Mouse (Mus musculus): ENCODE measurements around the gene Zfp729b. TPM values are rescaled to one million over a fixed set of nuclear protein-coding genes. Genes with fewer than 3 reads are reported as not detected.

Gene Zfp729b
- polyA plus RNA-seq (2015; fragmentation: Nextera tagmentation; extraction: Ambion mirVana): 4.3 and 4.7 TPM in 2 replicates

DNA sequence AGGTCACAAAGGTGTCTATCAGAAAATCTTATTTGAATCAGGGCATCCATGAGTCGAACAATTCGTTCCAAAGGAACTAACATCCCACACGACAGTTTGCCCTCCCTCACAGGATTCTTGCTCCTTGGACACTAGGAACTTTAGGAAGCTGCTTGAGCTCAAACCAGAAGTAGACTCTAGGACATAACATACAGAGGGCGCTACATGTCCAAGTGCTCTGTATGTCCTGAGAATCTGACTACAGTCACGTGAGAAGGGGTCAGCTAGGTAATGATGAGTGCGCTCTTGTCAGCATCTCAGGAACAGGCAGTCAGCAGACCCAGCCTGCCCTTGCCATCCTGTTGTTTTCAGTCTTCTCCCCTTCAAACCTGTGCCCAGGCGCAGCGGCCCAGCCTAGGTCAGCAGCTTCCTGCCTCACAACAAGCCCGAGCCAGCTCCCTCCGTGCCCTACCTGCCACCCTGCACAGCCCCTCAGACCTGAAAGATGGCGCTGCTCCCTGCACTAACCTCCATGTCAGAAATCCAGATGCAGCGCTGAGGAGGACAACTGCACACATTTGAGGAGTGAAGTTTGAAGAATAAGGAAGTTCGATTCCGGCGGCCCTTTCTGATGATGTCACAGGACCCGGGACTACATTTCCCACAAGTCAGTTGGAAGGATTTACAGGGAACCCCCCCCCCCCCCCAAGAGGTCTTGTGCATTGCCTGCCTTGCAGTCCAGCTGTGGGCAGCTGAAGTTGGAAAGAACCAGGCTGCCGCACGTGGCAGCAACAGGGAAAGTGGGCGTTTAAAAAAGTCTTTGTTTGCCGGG lies at the start of gene Zfp729b:
Gene Zfp729b (minus strand): TSS at position 642 of the 811 bp plus-strand sequence.
- ATAC-seq (ENCODE audit: low FRiP score, low TSS enrichment): peak; percentile 97
- H3K27ac ChIP-seq (ENCODE audit: low read length): peak within 1 kb of the TSS; percentile 84
- no peaks in the 10 kb centered on the region for H3K36me3 ChIP-seq (ENCODE audit: insufficient read depth, low read length)
- peaks cover 5% of the 10 kb centered on the region for H3K4me1 ChIP-seq (ENCODE audit: insufficient read depth, low read length)
- WGBS: 2% methylated on average over 20 of the region's 20 CpGs
- H3K9ac ChIP-seq (replicated peaks; ENCODE audit: low read length): peak within 1 kb of the TSS; percentile 81
- peak within 1 kb of the TSS; percentile 59 for H3K4me2 ChIP-seq (replicated peaks; ENCODE audit: low read depth, low read length)
- peak within 1 kb of the TSS; percentile 83 for H3K4me3 ChIP-seq (ENCODE audit: low read length)
- no peaks in the 10 kb centered on the region for H3K27me3 ChIP-seq (ENCODE audit: insufficient read depth, low read length)
- H3K9me3 ChIP-seq (ENCODE audit: low read length): no peaks in the 10 kb centered on the region

DNA sequence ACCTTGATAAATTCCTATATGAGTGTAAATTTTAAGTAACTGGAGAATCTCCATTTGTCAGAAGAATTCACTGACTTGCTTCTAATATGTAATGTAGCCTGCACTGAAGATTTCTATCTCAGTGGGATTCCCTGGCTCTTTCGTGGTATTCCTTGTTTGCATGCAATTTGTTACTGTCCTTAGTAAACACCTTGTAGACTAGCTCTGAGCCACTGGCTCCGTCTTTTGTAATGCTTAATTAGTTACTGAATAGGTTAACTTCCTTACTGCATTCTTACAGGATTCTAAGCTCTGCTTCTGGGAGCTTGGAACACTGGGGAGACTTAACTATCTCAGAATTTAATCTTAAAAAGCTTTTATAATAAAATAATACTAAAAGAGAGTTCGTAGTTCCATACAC lies 43.0 kb upstream of the Zfp729b start:
- Histone ChIP-seq H3K36me3 (ENCODE audit: insufficient read depth, low read length) (no peaks in the 10 kb centered on the region), H3K4me1 (ENCODE audit: insufficient read depth, low read length) (no peaks in the 10 kb centered on the region), H3K9me3 (ENCODE audit: low read length) (no peaks in the 10 kb centered on the region), H3K9ac (replicated peaks; ENCODE audit: low read length) (no peak overlapping the region), H3K27me3 (ENCODE audit: insufficient read depth, low read length) (no peaks in the 10 kb centered on the region), H3K4me2 (replicated peaks; ENCODE audit: low read depth, low read length) (no peak overlapping the region), H3K27ac (ENCODE audit: low read length) (no peak overlapping the region), H3K4me3 (ENCODE audit: low read length) (no peak overlapping the region)
- no peak for ATAC-seq (ENCODE audit: low FRiP score, low TSS enrichment)
- 42% methylated on average over 3 of the region's 3 CpGs for WGBS

DNA sequence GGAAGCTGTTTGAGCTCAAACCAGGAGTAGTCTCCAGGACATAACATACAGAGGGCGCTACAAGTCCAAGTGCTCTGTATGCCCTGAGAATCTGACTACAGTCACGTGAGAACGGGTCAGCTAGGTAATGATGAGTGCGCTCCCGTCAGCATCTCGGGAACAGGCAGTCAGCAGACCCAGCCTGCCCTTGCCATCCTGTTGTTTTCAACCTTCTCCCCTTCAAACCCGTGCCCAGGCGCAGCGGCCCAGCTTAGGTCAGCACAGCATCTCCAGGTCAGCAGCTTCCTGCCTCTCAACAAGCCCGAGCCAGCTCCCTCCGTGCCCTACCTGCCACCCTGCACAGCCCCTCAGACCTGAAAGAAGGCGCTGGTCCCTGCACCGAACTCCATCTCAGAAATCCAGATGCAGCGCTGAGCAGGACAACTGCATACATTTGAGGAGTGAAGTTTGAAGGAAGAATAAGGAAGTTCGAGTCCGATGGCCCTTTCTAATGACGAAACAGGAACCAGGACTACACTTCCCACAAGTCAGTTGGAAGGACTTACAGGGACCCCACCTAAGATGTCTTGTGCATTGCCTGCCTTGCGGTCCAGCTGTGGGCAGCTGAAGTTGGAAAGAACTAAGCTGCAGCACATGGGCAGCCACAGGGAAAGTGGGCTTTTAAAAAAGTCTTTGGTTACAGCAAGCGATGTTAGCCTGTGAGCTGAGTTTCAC lies 27.9 kb upstream of the Zfp729b start, which contains the start of the genes Gm49345 and Zfp729a:
Gene Gm49345 (minus strand): TSS at position 476 of the 714 bp plus-strand sequence.
Gene Zfp729a (minus strand): TSS at position 498 of the 714 bp plus-strand sequence.
- under 1% methylated on average over 19 of the region's 19 CpGs for WGBS
- Histone ChIP-seq H3K27ac (ENCODE audit: low read length) (peak within 1 kb of the TSS; percentile 75), H3K27me3 (ENCODE audit: insufficient read depth, low read length) (no peaks in the 10 kb centered on the region), H3K4me1 (ENCODE audit: insufficient read depth, low read length) (peaks cover 4% of the 10 kb centered on the region), H3K9me3 (ENCODE audit: low read length) (no peaks in the 10 kb centered on the region), H3K36me3 (ENCODE audit: insufficient read depth, low read length) (no peaks in the 10 kb centered on the region), H3K9ac (replicated peaks; ENCODE audit: low read length) (peak within 1 kb of the TSS; percentile 88), H3K4me3 (ENCODE audit: low read length) (peak within 1 kb of the TSS; percentile 95), H3K4me2 (replicated peaks; ENCODE audit: low read depth, low read length) (peak within 1 kb of the TSS; percentile 51)
- ATAC-seq (ENCODE audit: low FRiP score, low TSS enrichment): peak; percentile 99

DNA sequence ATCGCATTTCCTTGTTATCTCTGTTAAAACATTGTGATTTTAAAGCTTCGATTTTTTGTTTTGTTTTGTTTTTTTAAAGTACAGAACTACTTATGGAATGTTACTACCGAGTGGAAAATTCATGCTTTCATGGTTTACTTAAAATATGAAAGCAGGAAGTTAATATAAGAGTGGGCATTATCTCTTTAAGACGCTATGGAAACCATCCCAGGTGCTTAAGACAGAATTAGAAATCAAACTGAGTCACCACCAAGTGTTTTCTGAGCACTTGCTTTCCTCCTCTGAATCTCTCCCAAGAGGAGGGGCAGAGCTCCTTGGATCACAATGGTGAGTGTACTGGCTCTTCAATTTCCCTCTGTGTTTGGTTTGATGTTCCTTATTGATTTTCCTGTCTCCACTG lies 601 bp upstream of the Zfp729b start:
- no peak overlapping the region for H3K9ac ChIP-seq (replicated peaks; ENCODE audit: low read length)
- H3K4me3 ChIP-seq (ENCODE audit: low read length): no peak overlapping the region
- no peak overlapping the region for H3K27ac ChIP-seq (ENCODE audit: low read length)
- H3K9me3 ChIP-seq (ENCODE audit: low read length): no peaks in the 10 kb centered on the region
- no peaks in the 10 kb centered on the region for H3K36me3 ChIP-seq (ENCODE audit: insufficient read depth, low read length)
- no peak for ATAC-seq (ENCODE audit: low FRiP score, low TSS enrichment)
- H3K4me2 ChIP-seq (replicated peaks; ENCODE audit: low read depth, low read length): peak overlapping the region; percentile 59; the same call in 1 of the 2 replicates
- peaks cover 5% of the 10 kb centered on the region for H3K4me1 ChIP-seq (ENCODE audit: insufficient read depth, low read length)
- H3K27me3 ChIP-seq (ENCODE audit: insufficient read depth, low read length): no peaks in the 10 kb centered on the region
- WGBS: 87% methylated on average over 4 of the region's 4 CpGs

DNA sequence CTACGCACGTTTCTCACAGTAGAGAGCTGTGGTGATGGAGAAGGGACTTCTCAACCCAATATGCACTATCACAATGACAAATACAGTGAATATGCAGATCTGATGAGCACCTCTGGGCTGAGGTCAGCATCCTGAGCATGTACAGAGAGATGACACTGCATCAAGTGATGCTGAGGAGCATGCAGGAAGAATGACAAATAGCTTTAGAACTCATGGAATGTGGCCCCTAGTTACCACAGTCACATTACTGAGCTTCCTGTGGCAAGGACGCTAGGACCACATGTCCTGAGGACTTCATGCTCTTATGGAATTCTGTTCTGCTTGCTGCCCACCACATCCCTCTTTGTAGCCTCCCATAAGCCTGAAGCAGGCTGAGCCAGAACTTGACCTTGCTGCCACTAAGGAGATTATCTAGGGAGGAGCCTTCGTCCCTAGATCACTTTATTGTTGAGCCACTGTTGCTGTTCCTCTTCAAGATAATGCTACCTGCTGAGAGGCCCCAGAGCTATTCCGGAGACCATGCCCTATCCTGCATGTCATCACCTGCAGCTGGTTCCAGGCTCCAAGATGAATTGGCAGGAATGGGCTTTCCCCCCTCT lies 36.8 kb downstream of the Zfp729b start:
- ATAC-seq (ENCODE audit: low FRiP score, low TSS enrichment): no peak
- no peaks in the 10 kb centered on the region for H3K36me3 ChIP-seq (ENCODE audit: insufficient read depth, low read length)
- H3K9ac ChIP-seq (replicated peaks; ENCODE audit: low read length): no peak overlapping the region
- H3K27me3 ChIP-seq (ENCODE audit: insufficient read depth, low read length): no peaks in the 10 kb centered on the region
- H3K4me1 ChIP-seq (ENCODE audit: insufficient read depth, low read length): no peaks in the 10 kb centered on the region
- H3K4me2 ChIP-seq (replicated peaks; ENCODE audit: low read depth, low read length): no peak overlapping the region
- H3K9me3 ChIP-seq (ENCODE audit: low read length): no peaks in the 10 kb centered on the region
- 76% methylated on average over 5 of the region's 5 CpGs for WGBS
- H3K4me3 ChIP-seq (ENCODE audit: low read length): no peak overlapping the region
- H3K27ac ChIP-seq (ENCODE audit: low read length): no peak overlapping the region

DNA sequence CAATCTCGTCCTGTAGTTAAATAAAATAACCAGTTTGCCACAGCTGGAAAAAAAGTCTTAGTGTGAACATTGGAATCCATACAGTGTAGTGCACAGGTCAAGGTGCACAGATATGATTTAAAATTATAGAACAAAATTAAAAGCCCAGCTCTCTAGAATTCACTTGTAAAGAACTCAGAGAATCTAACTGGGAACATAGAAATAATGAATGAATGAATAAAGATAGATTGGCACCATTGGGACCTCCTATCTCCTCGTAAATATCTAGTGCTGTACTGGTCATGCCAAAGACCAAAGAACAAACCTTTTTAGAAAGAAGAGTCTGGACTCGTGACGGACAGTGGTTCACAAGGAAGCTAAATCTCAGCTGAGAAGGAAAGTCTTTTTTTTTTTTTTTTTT lies 55.8 kb downstream of the Zfp729b start, which contains the start of gene Zfp748:
Gene Zfp748 (minus strand): TSS at position 101 of the 400 bp plus-strand sequence.
- Histone ChIP-seq H3K9ac (replicated peaks; ENCODE audit: low read length) (peak within 1 kb of the TSS; percentile 94), H3K36me3 (ENCODE audit: insufficient read depth, low read length) (no peaks in the 10 kb centered on the region), H3K9me3 (ENCODE audit: low read length) (no peaks in the 10 kb centered on the region), H3K4me1 (ENCODE audit: insufficient read depth, low read length) (peaks cover 15% of the 10 kb centered on the region), H3K27ac (ENCODE audit: low read length) (peak within 1 kb of the TSS; percentile 95), H3K27me3 (ENCODE audit: insufficient read depth, low read length) (no peaks in the 10 kb centered on the region), H3K4me2 (replicated peaks; ENCODE audit: low read depth, low read length) (peak within 1 kb of the TSS; percentile 72), H3K4me3 (ENCODE audit: low read length) (peak within 1 kb of the TSS; percentile 91)
- 80% methylated on average over 4 of the region's 4 CpGs for WGBS
- no peak for ATAC-seq (ENCODE audit: low FRiP score, low TSS enrichment)

DNA sequence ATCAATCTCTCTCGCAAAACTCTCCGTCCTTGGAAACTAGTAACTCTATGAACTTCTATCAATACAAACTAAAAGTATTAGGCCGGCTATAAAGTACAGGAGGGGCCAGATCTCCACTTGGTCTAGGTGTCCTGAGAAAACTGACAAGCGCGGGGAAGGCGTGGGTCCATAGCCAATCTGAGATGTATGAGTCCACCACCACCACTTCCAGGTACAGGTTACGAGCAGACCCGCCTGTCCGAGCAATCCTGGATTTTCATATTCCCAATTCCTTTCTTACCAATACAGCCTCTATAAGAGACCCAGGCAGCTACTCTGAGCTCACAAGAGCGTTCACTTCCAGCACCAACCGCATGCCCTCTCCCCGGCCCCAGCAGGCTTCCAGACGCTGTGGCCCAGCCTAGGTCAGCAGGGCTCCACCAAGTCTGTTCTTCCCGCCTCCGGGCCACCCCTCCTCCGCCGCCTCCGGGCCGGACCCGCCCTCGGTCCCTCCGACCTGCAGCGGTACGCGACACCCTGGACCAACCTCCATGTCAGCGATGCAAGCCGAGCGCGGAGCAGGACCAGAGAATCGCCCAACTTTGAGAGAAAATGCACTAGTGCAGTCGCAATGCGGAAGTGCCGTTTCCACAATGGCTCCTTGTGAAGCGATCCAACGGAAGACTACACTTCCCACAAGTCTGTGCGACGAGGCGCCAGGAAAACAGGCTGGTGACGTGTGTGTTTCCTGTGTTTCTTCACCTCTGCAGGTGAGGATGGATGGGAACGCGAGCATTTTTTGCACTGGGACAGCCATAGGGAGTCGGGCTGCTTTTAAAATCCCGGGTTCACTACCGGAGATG lies 56.8 kb downstream of the Zfp729b start:
- Histone ChIP-seq H3K9me3 (ENCODE audit: low read length) (no peaks in the 10 kb centered on the region), H3K4me1 (ENCODE audit: insufficient read depth, low read length) (peaks cover 15% of the 10 kb centered on the region), H3K36me3 (ENCODE audit: insufficient read depth, low read length) (no peaks in the 10 kb centered on the region), H3K9ac (replicated peaks; ENCODE audit: low read length) (peak overlapping the region; percentile 94), H3K27me3 (ENCODE audit: insufficient read depth, low read length) (no peaks in the 10 kb centered on the region), H3K4me2 (replicated peaks; ENCODE audit: low read depth, low read length) (peak overlapping the region; percentile 72), H3K4me3 (ENCODE audit: low read length) (peak overlapping the region; percentile 91), H3K27ac (ENCODE audit: low read length) (peak overlapping the region; percentile 95)
- WGBS: under 1% methylated on average over 44 of the region's 44 CpGs
- ATAC-seq (ENCODE audit: low FRiP score, low TSS enrichment): peak; percentile 98

DNA sequence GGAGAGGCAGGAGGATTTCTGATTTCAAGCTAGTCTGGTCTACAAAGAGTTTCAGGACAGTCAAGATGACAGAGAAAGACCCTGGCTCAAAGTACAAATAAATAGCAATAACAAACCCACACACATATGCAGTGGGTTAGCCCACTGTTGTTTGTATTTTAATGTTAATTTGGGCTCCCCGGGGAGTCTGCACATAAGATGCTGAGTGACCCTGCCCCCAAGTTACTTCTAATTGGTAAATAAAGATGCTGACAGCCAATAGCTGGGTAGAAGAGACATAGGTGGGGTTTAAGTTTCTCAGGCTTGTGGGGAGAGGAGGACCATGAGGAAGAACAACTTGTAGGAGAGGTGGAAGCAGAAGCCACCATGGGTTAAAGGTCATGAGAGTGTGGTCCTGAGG lies 63.6 kb downstream of the Zfp729b start:
- H3K4me2 ChIP-seq (replicated peaks; ENCODE audit: low read depth, low read length): no peak overlapping the region
- H3K4me3 ChIP-seq (ENCODE audit: low read length): no peak overlapping the region
- peaks cover 7% of the 10 kb centered on the region for H3K9me3 ChIP-seq (ENCODE audit: low read length)
- H3K27me3 ChIP-seq (ENCODE audit: insufficient read depth, low read length): no peaks in the 10 kb centered on the region
- H3K27ac ChIP-seq (ENCODE audit: low read length): no peak overlapping the region
- H3K36me3 ChIP-seq (ENCODE audit: insufficient read depth, low read length): peaks cover 40% of the 10 kb centered on the region
- no peak overlapping the region for H3K9ac ChIP-seq (replicated peaks; ENCODE audit: low read length)
- no peak for ATAC-seq (ENCODE audit: low FRiP score, low TSS enrichment)
- 78% methylated on average over 1 of the region's 1 CpGs for WGBS
- H3K4me1 ChIP-seq (ENCODE audit: insufficient read depth, low read length): no peaks in the 10 kb centered on the region

Measured in kidney, embryonic 16.5 days (tissue).